Mouse (Mus musculus) CH12.LX (cell line): Measurements from ENCODE around the gene Adora1. TPM values are rescaled to one million over a fixed set of nuclear protein-coding genes. Genes with fewer than 3 reads are reported as not detected.

Source experiments
- DNase-seq: peaks from one replicate; pipeline ENCODE4 v3.0.0-alpha.2; 2013; ENCODE audit errors: extremely low read depth
- H3K27ac ChIP-seq: 2 replicates; pipeline ENCODE4 v1.5.1; 2012; ENCODE audit warnings: low read depth, mild to moderate bottlenecking, control low read depth, moderate library complexity; ENCODE audit not compliant: insufficient read depth
- H3K27me3 ChIP-seq: replicated peaks from 2 replicates; pipeline ENCODE3; 2012; ENCODE audit warnings: inconsistent platforms
- H3K36me3 ChIP-seq, 2 experiments: replicated peaks in 1 of 2; 2 replicates each; pipeline versions ENCODE3 to v1.6.1; 2012; ENCODE audit warnings: inconsistent platforms in 1 of 2, low read length in 1 of 2, mild to moderate bottlenecking in 1 of 2, mixed read lengths in 1 of 2, moderate library complexity in 1 of 2; ENCODE audit not compliant: control insufficient read depth in 1 of 2, insufficient read depth in 1 of 2
- H3K4me1 ChIP-seq, 2 experiments: 2 replicates each; pipeline ENCODE4 v1.6.1; 2012; ENCODE audit warnings: inconsistent platforms in 1 of 2, moderate library complexity in 1 of 2; ENCODE audit not compliant: insufficient read depth in 2 of 2, control insufficient read depth in 1 of 2
- H3K4me2 ChIP-seq: 2 replicates; pipeline ENCODE4 v1.6.1; 2012; ENCODE audit warnings: low read depth, mild to moderate bottlenecking, control low read depth; ENCODE audit not compliant: poor library complexity, insufficient read depth, severe bottlenecking
- H3K4me3 ChIP-seq, 3 experiments: fragments of 150-350 bp in 1 of 3; sonication (generic) in 1 of 3; replicated peaks in 1 of 3; 2 replicates each; pipeline versions ENCODE3 to v1.5.1; 2011 to 2012; ENCODE audit warnings: low read depth in 2 of 3, low read length in 2 of 3, mild to moderate bottlenecking in 2 of 3, moderate library complexity in 2 of 3, control low read depth in 1 of 3, improper control_type of control experiment in 1 of 3, inconsistent platforms in 1 of 3, mixed read lengths in 1 of 3; ENCODE audit not compliant: poor library complexity in 1 of 3
- H3K79me2 ChIP-seq: replicated peaks from 2 replicates; pipeline ENCODE4 v1.6.1; 2012; ENCODE audit warnings: mild to moderate bottlenecking, moderate library complexity; ENCODE audit not compliant: control insufficient read depth, poor library complexity, insufficient read depth, severe bottlenecking; ENCODE audit errors: extremely low read depth
- H3K9ac ChIP-seq: 2 replicates; pipeline ENCODE4 v1.6.1; 2012; ENCODE audit warnings: low read depth, mild to moderate bottlenecking, control low read depth, moderate library complexity; ENCODE audit not compliant: insufficient read depth
- H3K9me3 ChIP-seq: replicated peaks from 2 replicates; pipeline ENCODE3; 2012; ENCODE audit warnings: low read length, inconsistent platforms, mixed read lengths
- BHLHE40 ChIP-seq: IDR thresholded peaks from 2 replicates; pipeline ENCODE4 v1.6.1; 2011; ENCODE audit warnings: mild to moderate bottlenecking, low read depth, low read length, improper control_type of control experiment
- CHD2 ChIP-seq: IDR thresholded peaks from 2 replicates; pipeline ENCODE4 v1.6.1; 2011; ENCODE audit warnings: low read length, improper control_type of control experiment
- CTCF ChIP-seq, 2 experiments: IDR thresholded peaks in 1 of 2; conservative IDR thresholded peaks in 1 of 2; 2 replicates each; pipeline ENCODE4 v1.5.1; 2011 to 2012; ENCODE audit warnings: low read depth in 2 of 2, low read length in 2 of 2, improper control_type of control experiment in 1 of 2, inconsistent platforms in 1 of 2, mild to moderate bottlenecking in 1 of 2, moderate library complexity in 1 of 2
- EP300 ChIP-seq: IDR thresholded peaks from 2 replicates; pipeline ENCODE4 v1.6.1; 2011; ENCODE audit warnings: low read length, improper control_type of control experiment
- IRF4 ChIP-seq: IDR thresholded peaks from 2 replicates; pipeline ENCODE4 v1.6.1; 2014; ENCODE audit warnings: low read depth, mild to moderate bottlenecking, inconsistent platforms, low read length, improper control_type of control experiment
- JUN ChIP-seq: IDR thresholded peaks from 2 replicates; pipeline ENCODE4 v1.6.1; 2011; ENCODE audit warnings: low read depth, mild to moderate bottlenecking, low read length, improper control_type of control experiment, moderate library complexity; ENCODE audit not compliant: insufficient read depth
- JUND ChIP-seq: conservative IDR thresholded peaks from 2 replicates; pipeline ENCODE4 v1.6.1; 2011; ENCODE audit warnings: low read depth, low read length, improper control_type of control experiment
- MAFK ChIP-seq: IDR thresholded peaks from 2 replicates; pipeline ENCODE4 v1.6.1; 2011; ENCODE audit warnings: low read length, improper control_type of control experiment; ENCODE audit not compliant: insufficient replicate concordance
- MAX ChIP-seq: IDR thresholded peaks from 2 replicates; pipeline ENCODE4 v1.6.1; 2011; ENCODE audit warnings: low read length, improper control_type of control experiment
- MXI1 ChIP-seq: IDR thresholded peaks from 2 replicates; pipeline ENCODE4 v1.6.1; 2011; ENCODE audit warnings: mild to moderate bottlenecking, low read depth, low read length, improper control_type of control experiment
- MYC ChIP-seq: IDR thresholded peaks from 2 replicates; pipeline ENCODE4 v1.6.1; 2011; ENCODE audit warnings: low read depth, mild to moderate bottlenecking, improper control_type of control experiment, low read length
- NELFE ChIP-seq: IDR thresholded peaks from 2 replicates; pipeline ENCODE4 v1.6.1; 2011; ENCODE audit warnings: low read depth, low read length, improper control_type of control experiment
- PAX5 ChIP-seq: IDR thresholded peaks from 2 replicates; pipeline ENCODE4 v1.6.1; 2012; ENCODE audit warnings: low read length, inconsistent platforms, mixed read lengths
- POLR2A ChIP-seq: IDR thresholded peaks from 2 replicates; pipeline ENCODE4 v1.6.1; 2011; ENCODE audit warnings: low read depth, mild to moderate bottlenecking, improper control_type of control experiment, low read length
- POLR2AphosphoS2 ChIP-seq: IDR thresholded peaks from 2 replicates; pipeline ENCODE4 v1.6.1; 2011; ENCODE audit warnings: low read depth, low read length, improper control_type of control experiment
- RAD21 ChIP-seq: IDR thresholded peaks from 2 replicates; pipeline ENCODE4 v1.6.1; 2011; ENCODE audit warnings: low read depth, mild to moderate bottlenecking, low read length, improper control_type of control experiment, moderate library complexity
- SIN3A ChIP-seq: IDR thresholded peaks from 2 replicates; pipeline ENCODE4 v1.6.1; 2012; ENCODE audit warnings: low read length, improper control_type of control experiment, inconsistent platforms
- SMC3 ChIP-seq: IDR thresholded peaks from 2 replicates; pipeline ENCODE4 v1.6.1; 2011; ENCODE audit warnings: low read depth, low read length, improper control_type of control experiment
- TBP ChIP-seq: conservative IDR thresholded peaks from 2 replicates; pipeline ENCODE4 v1.6.1; 2011; ENCODE audit warnings: low read depth, low read length, improper control_type of control experiment
- UBTF ChIP-seq: IDR thresholded peaks from 2 replicates; pipeline ENCODE4 v1.6.1; 2012; ENCODE audit warnings: low read depth, mild to moderate bottlenecking, inconsistent platforms, low read length, improper control_type of control experiment, moderate library complexity
- USF2 ChIP-seq: conservative IDR thresholded peaks from 2 replicates; pipeline ENCODE4 v1.6.1; 2011; ENCODE audit warnings: low read depth, low read length, improper control_type of control experiment
- ZC3H11A ChIP-seq: IDR thresholded peaks from 2 replicates; pipeline ENCODE4 v1.6.1; 2012; ENCODE audit warnings: low read depth, mild to moderate bottlenecking, inconsistent platforms, low read length, improper control_type of control experiment
- ZKSCAN1 ChIP-seq: IDR thresholded peaks from 2 replicates; pipeline ENCODE4 v1.6.1; 2012; ENCODE audit warnings: low read depth, inconsistent platforms, low read length, improper control_type of control experiment, borderline replicate concordance
- dilution Hi-C: fragments of 300-500 bp; cut with MboI; formaldehyde crosslinking; loops from 2 replicates; pipeline ENCODE4 v1.14.3; 2020; ENCODE audit warnings: low sequenced_read_pairs; ENCODE audit not compliant: extremely low pct_unique_long_range_greater_than_20kb, extremely low pct_ligation_motif_present
- in situ Hi-C: fragments of 300-500 bp; cut with MboI; formaldehyde crosslinking; loops from 3 replicates; pipeline ENCODE4 v1.14.3; 2019; ENCODE audit warnings: low sequenced_read_pairs, low pct_ligation_motif_present, low pct_unique_long_range_greater_than_20kb, mixed read lengths
- polyA plus RNA-seq: library from polyadenylated mRNA; unstranded; fragments of >175 nt; gene quantifications from 2 replicates; pipeline ENCODE4 v1.2.1, GENCODE M21; 2012; ENCODE audit warnings: low read depth; ENCODE audit not compliant: insufficient read length
- total RNA-seq, 2 experiments: library from RNA; depleted of rRNA; stranded (reverse); fragments of 300-350 nt in 1 of 2; fragments of >200 nt in 1 of 2; gene quantifications; 2 replicates each; pipeline ENCODE4 v1.2.3; 2012 to 2014

The Adora1 gene
- total and polyA plus RNA-seq, 3 experiments: 0.20 TPM; not detected in 2

- peaks cover 6% of the 10 kb centered on the region for H3K9me3 ChIP-seq
- peaks cover 3% of the 10 kb centered on the region for H3K27me3 ChIP-seq
- no peak overlapping the region for H3K4me2 ChIP-seq
- TF ChIP-seq NELFE (no peak), MXI1 (no peak), POLR2A (no peak), SIN3A (no peak), POLR2AphosphoS2 (no peak), CTCF (conservative IDR thresholded peaks at IDR 0.05 in 1 of 2, IDR thresholded peaks at IDR 0.05 in 1 of 2; ENCODE audit: low read depth in 2 of 2, low read length in 2 of 2) (peak; percentile 95), USF2 (no peak), CHD2 (no peak), MAFK (no peak), TBP (no peak), JUN (no peak), RAD21 (peak; percentile 94), SMC3 (peak; percentile 99), EP300 (no peak), ZC3H11A (peak; percentile 83), MYC (no peak), MAX (no peak), JUND (no peak)
- no peak overlapping the region for H3K9ac ChIP-seq
- H3K36me3 ChIP-seq: no peaks in the 10 kb centered on the region
- DNase-seq: peak; percentile 89
- no peak overlapping the region for H3K27ac ChIP-seq
- dilution Hi-C loops: no loop called here
- peaks cover 0 to 9% of the 10 kb centered on the region in 2 experiments; a peak in 2 of 4 replicates for H3K4me1 ChIP-seq
- in situ Hi-C loops: loop anchor here (5.0 kb wide), 3 partner anchors 40 to 170 kb away; partner anchors contain the start of gene Mybph
- H3K4me3 ChIP-seq: no peak overlapping the region
- no peaks in the 10 kb centered on the region for H3K79me2 ChIP-seq
These were observed 83.4 kb downstream of the Adora1 start for GRCm38 (mm10) chr1:134151655-134152412.

- TF ChIP-seq SMC3: no peak
- TF ChIP-seq ZC3H11A: no peak
- no peak for TF ChIP-seq MXI1
- no peak for TF ChIP-seq PAX5
- no peak for TF ChIP-seq IRF4
- no peak for TF ChIP-seq RAD21
- no peak for TF ChIP-seq CTCF (conservative IDR thresholded peaks at IDR 0.05 in 1 of 2, IDR thresholded peaks at IDR 0.05 in 1 of 2; ENCODE audit: low read depth in 2 of 2, low read length in 2 of 2)
- TF ChIP-seq UBTF: no peak
- no peak for TF ChIP-seq USF2
- TF ChIP-seq ZKSCAN1: no peak
- TF ChIP-seq BHLHE40: no peak
- no peak for TF ChIP-seq JUND
- no peak overlapping the region for H3K4me2 ChIP-seq
- in situ Hi-C loops (loop anchor here (5.0 kb wide), 3 partner anchors 42 to 172 kb away; partner anchors contain the start of gene Mybph), dilution Hi-C loops (no loop called here)
- no peak for DNase-seq
- no peaks in the 10 kb centered on the region for H3K79me2 ChIP-seq
- H3K4me3 ChIP-seq: no peak overlapping the region
- no peak overlapping the region for H3K27ac ChIP-seq
- H3K9ac ChIP-seq: no peak overlapping the region
- no peaks in the 10 kb centered on the region for H3K36me3 ChIP-seq
- H3K9me3 ChIP-seq: peaks cover 6% of the 10 kb centered on the region
- H3K4me1 ChIP-seq: peaks cover 0 to 9% of the 10 kb centered on the region in 2 experiments; a peak in 2 of 4 replicates
- H3K27me3 ChIP-seq: peaks cover 5% of the 10 kb centered on the region
These were observed 84.5 kb downstream of the Adora1 start for GRCm38 (mm10) chr1:134150745-134151144.
